Mouse (Mus musculus) limb, embryonic 12.5 days (tissue): ENCODE measurements around the gene Epn3. TPM values are rescaled to one million over a fixed set of nuclear protein-coding genes. Genes with fewer than 3 reads are reported as not detected.
A peak's percentile ranks its signal among the peaks of the same experiment; 100 is the strongest.

ENCODE experiments used
- ATAC-seq: fragments of 200-750 bp; cut with Nextera tagmentation; 2 replicates; pipeline ENCODE4 v1.8.0; 2017; ENCODE audit warnings: low read depth, moderate TSS enrichment; ENCODE audit not compliant: insufficient number of reproducible peaks, insufficient read depth, low FRiP score, low TSS enrichment
- H3K27ac ChIP-seq: fragments of 300-500 bp; sonication (generic); 2 replicates; pipeline ENCODE4 v1.5.1; 2016; ENCODE audit warnings: mild to moderate bottlenecking, moderate library complexity
- H3K27me3 ChIP-seq: fragments of 300-500 bp; sonication (generic); 2 replicates; pipeline ENCODE4 v1.6.1; 2016; ENCODE audit warnings: mild to moderate bottlenecking, moderate library complexity
- H3K36me3 ChIP-seq: fragments of 300-500 bp; sonication (generic); 2 replicates; pipeline ENCODE4 v1.6.1; 2016; ENCODE audit warnings: mild to moderate bottlenecking, moderate library complexity
- H3K4me1 ChIP-seq: fragments of 300-500 bp; sonication (generic); replicated peaks from 2 replicates; pipeline ENCODE4 v1.6.1; 2016
- H3K4me2 ChIP-seq: fragments of 300-500 bp; sonication (generic); 2 replicates; pipeline ENCODE4 v1.6.1; 2016; ENCODE audit warnings: mild to moderate bottlenecking, moderate library complexity
- H3K4me3 ChIP-seq: fragments of 300-500 bp; sonication (generic); replicated peaks from 2 replicates; pipeline ENCODE4 v1.5.1; 2016; ENCODE audit warnings: mild to moderate bottlenecking
- H3K9ac ChIP-seq: fragments of 300-500 bp; sonication (generic); replicated peaks from 2 replicates; pipeline ENCODE4 v1.6.1; 2016; ENCODE audit warnings: mild to moderate bottlenecking, moderate library complexity
- H3K9me3 ChIP-seq: fragments of 300-500 bp; sonication (generic); 2 replicates; pipeline ENCODE4 v1.6.1; 2016; ENCODE audit warnings: mild to moderate bottlenecking, moderate library complexity
- WGBS: fragments of 180-500 bp; shearing (Covaris S2); methylation state at CpG from one replicate; pipeline ENCODE4 v1.1.7; 2016; 5-methylcytosine and 5-hydroxymethylcytosine counted together
- polyA plus RNA-seq: library from polyadenylated mRNA; unstranded; fragments of >200 nt; fragmentation: Nextera tagmentation; extraction: Ambion mirVana; gene quantifications from 2 replicates; pipeline ENCODE4 v1.2.1, GENCODE M21; 2016

Epn3 gene
- polyA plus RNA-seq, 1 experiment from 2014 or later: 2.8 TPM

- WGBS: 89% methylated on average over 7 of the region's 7 CpGs
- Histone ChIP-seq H3K36me3 (no peaks in the 10 kb centered on the region), H3K4me1 (peaks cover 12% of the 10 kb centered on the region), H3K4me3 (no peak overlapping the region), H3K4me2 (no peak overlapping the region), H3K9me3 (no peaks in the 10 kb centered on the region), H3K9ac (no peak overlapping the region), H3K27ac (no peak overlapping the region), H3K27me3 (peaks cover 29% of the 10 kb centered on the region)
- no peak for ATAC-seq
Observed at GRCm38 (mm10) chr11:94481963-94482362, 17.8 kb downstream of the Epn3 start.

- Histone ChIP-seq H3K36me3 (no peaks in the 10 kb centered on the region), H3K4me1 (peaks cover 11% of the 10 kb centered on the region), H3K9ac (no peak overlapping the region), H3K4me2 (no peak overlapping the region), H3K27ac (0 out of 2 replicates have a peak overlapping the region, but pooled peaks have one; percentile 45), H3K27me3 (peaks cover 30% of the 10 kb centered on the region), H3K4me3 (no peak overlapping the region), H3K9me3 (no peaks in the 10 kb centered on the region)
- no peak for ATAC-seq
- 85% methylated on average over 9 of the region's 9 CpGs for WGBS
Observed at GRCm38 (mm10) chr11:94480382-94480781, 19.4 kb downstream of the Epn3 start.

GRCm38 (mm10) chr11:94477651-94478050 lies 22.1 kb downstream of the Epn3 start:
- peaks cover 31% of the 10 kb centered on the region for H3K27me3 ChIP-seq
- no peak for ATAC-seq
- WGBS: 48% methylated on average over 6 of the region's 6 CpGs

GRCm38 (mm10) chr11:94475722-94476121 lies 24.1 kb downstream of the Epn3 start:
- no peak overlapping the region for H3K9ac ChIP-seq
- no peak for ATAC-seq
- H3K4me2 ChIP-seq: no peak overlapping the region
- WGBS: 28% methylated on average over 11 of the region's 11 CpGs
- H3K27ac ChIP-seq: no peak overlapping the region
- H3K4me1 ChIP-seq: peaks cover 36% of the 10 kb centered on the region
- peaks cover 31% of the 10 kb centered on the region for H3K27me3 ChIP-seq
- H3K36me3 ChIP-seq: no peaks in the 10 kb centered on the region
- no peaks in the 10 kb centered on the region for H3K9me3 ChIP-seq
- no peak overlapping the region for H3K4me3 ChIP-seq

More at GRCm38 (mm10) chr11:94477651-94478050, 22.1 kb downstream of the Epn3 start:
- Histone ChIP-seq H3K27ac (no peak overlapping the region), H3K9ac (no peak overlapping the region), H3K36me3 (no peaks in the 10 kb centered on the region), H3K9me3 (no peaks in the 10 kb centered on the region), H3K4me2 (no peak overlapping the region), H3K4me1 (peaks cover 22% of the 10 kb centered on the region), H3K4me3 (no peak overlapping the region)

- H3K9me3 ChIP-seq: no peaks in the 10 kb centered on the region
- no peak overlapping the region for H3K9ac ChIP-seq
- peaks cover 48% of the 10 kb centered on the region for H3K4me1 ChIP-seq
- H3K4me3 ChIP-seq: peak overlapping the region; percentile 97
- no peak for ATAC-seq
- H3K27me3 ChIP-seq: peaks cover 29% of the 10 kb centered on the region
- 2% methylated on average over 11 of the region's 11 CpGs for WGBS
- no peaks in the 10 kb centered on the region for H3K36me3 ChIP-seq
- H3K4me2 ChIP-seq: peak overlapping the region; percentile 83
- H3K27ac ChIP-seq: peak overlapping the region; percentile 98
Observed at GRCm38 (mm10) chr11:94474544-94474910, 25.2 kb downstream of the Epn3 start.

GRCm38 (mm10) chr11:94473707-94474543 lies 25.8 kb downstream of the Epn3 start, which contains the start of gene Cacna1g:
Cacna1g (minus strand) TSS chr11:94474198.
- under 1% methylated on average over 49 of the region's 71 CpGs for WGBS
- H3K36me3 ChIP-seq: no peaks in the 10 kb centered on the region
- H3K4me3 ChIP-seq: peak within 1 kb of the TSS; percentile 97
- H3K27me3 ChIP-seq: peaks cover 23% of the 10 kb centered on the region
- H3K9ac ChIP-seq: peak within 1 kb of the TSS; percentile 98
- ATAC-seq: peak; percentile 89
- H3K9me3 ChIP-seq: no peaks in the 10 kb centered on the region
- peak within 1 kb of the TSS; percentile 98 for H3K27ac ChIP-seq
- H3K4me2 ChIP-seq: peak within 1 kb of the TSS; percentile 83
- H3K4me1 ChIP-seq: peaks cover 54% of the 10 kb centered on the region

GRCm38 (mm10) chr11:94472916-94473706 lies 26.7 kb downstream of the Epn3 start:
- Histone ChIP-seq H3K27ac (peak overlapping the region; percentile 98), H3K36me3 (no peaks in the 10 kb centered on the region), H3K9ac (peak overlapping the region; percentile 98), H3K27me3 (peaks cover 22% of the 10 kb centered on the region), H3K4me2 (peak overlapping the region; percentile 83), H3K9me3 (no peaks in the 10 kb centered on the region), H3K4me3 (peak overlapping the region; percentile 97), H3K4me1 (peaks cover 62% of the 10 kb centered on the region)
- under 1% methylated on average over 51 of the region's 52 CpGs for WGBS
- no peak; the same call in 1 of the 2 replicates for ATAC-seq

- H3K36me3 ChIP-seq: peaks cover 3% of the 10 kb centered on the region; the same call in 1 of the 2 replicates
- no peak for ATAC-seq
- H3K27ac ChIP-seq: peak overlapping the region; percentile 98
- peaks cover 65% of the 10 kb centered on the region for H3K4me1 ChIP-seq
- H3K4me3 ChIP-seq: peak overlapping the region; percentile 97
- 2% methylated on average over 15 of the region's 15 CpGs for WGBS
- H3K27me3 ChIP-seq: peaks cover 20% of the 10 kb centered on the region
- H3K9ac ChIP-seq: peak overlapping the region; percentile 98
- H3K9me3 ChIP-seq: no peaks in the 10 kb centered on the region
- peak overlapping the region; percentile 83 for H3K4me2 ChIP-seq
Observed at GRCm38 (mm10) chr11:94472585-94472915, 27.2 kb downstream of the Epn3 start.

GRCm38 (mm10) chr11:94471740-94472584 lies 27.8 kb downstream of the Epn3 start:
- peaks cover 6% of the 10 kb centered on the region; the same call in 1 of the 2 replicates for H3K36me3 ChIP-seq
- H3K4me3 ChIP-seq: peak overlapping the region; percentile 97
- no peaks in the 10 kb centered on the region for H3K9me3 ChIP-seq
- ATAC-seq: no peak
- WGBS: 3% methylated on average over 17 of the region's 17 CpGs
- peaks cover 17% of the 10 kb centered on the region for H3K27me3 ChIP-seq
- peak overlapping the region; percentile 98 for H3K27ac ChIP-seq
- peak overlapping the region; percentile 83 for H3K4me2 ChIP-seq
- peak overlapping the region; percentile 98 for H3K9ac ChIP-seq
- H3K4me1 ChIP-seq: peaks cover 67% of the 10 kb centered on the region

GRCm38 (mm10) chr11:94470391-94470790 lies 29.4 kb downstream of the Epn3 start:
- Histone ChIP-seq H3K9me3 (no peaks in the 10 kb centered on the region), H3K27me3 (peaks cover 5% of the 10 kb centered on the region), H3K9ac (peak overlapping the region; percentile 40), H3K4me2 (peak overlapping the region; percentile 83), H3K36me3 (peaks cover 22% of the 10 kb centered on the region), H3K4me3 (peak overlapping the region; percentile 97), H3K4me1 (peaks cover 65% of the 10 kb centered on the region), H3K27ac (peak overlapping the region; percentile 98)
- no peak for ATAC-seq
- WGBS: 2% methylated on average over 6 of the region's 7 CpGs
